Mouse (Mus musculus): Measurements from ENCODE around the gene Shank2. TPM values are rescaled to one million over a fixed set of nuclear protein-coding genes. Genes with fewer than 3 reads are reported as not detected.

Shank2 gene
- polyA plus RNA-seq, 1 experiment from 2014 or later = 2.7 TPM

- Histone ChIP-seq H3K4me2 (replicated peaks; ENCODE audit: low read depth, low read length) (no peak overlapping the region), H3K27me3 (ENCODE audit: control insufficient read depth, insufficient read depth, low read length) (peaks cover 7% of the 10 kb centered on the region; the same call in 1 of the 2 replicates), H3K36me3 (ENCODE audit: control insufficient read depth, insufficient read depth, low read length) (no peaks in the 10 kb centered on the region), H3K9ac (ENCODE audit: low read depth, low read length) (no peak overlapping the region), H3K9me3 (ENCODE audit: control insufficient read depth, low read length) (no peaks in the 10 kb centered on the region), H3K4me3 (ENCODE audit: low read depth, low read length) (no peak overlapping the region), H3K27ac (ENCODE audit: low read depth, low read length) (no peak overlapping the region), H3K4me1 (replicated peaks; ENCODE audit: control insufficient read depth, insufficient read depth, low read length) (0 out of 2 replicates have a peak, but pooled peaks cover 3% of the 10 kb centered on the region)
- no peak for DNase-seq (ENCODE audit: low spot score)
- WGBS = 85% methylated on average over 14 of the region's 14 CpGs
- ATAC-seq (ENCODE audit: low FRiP score) = no peak
Measured at GRCm38 (mm10) chr7:144174329-144174728, 172.6 kb downstream of the Shank2 start.

GRCm38 (mm10) chr7:144175025-144175424 lies 173.3 kb downstream of the Shank2 start:
- H3K4me3 ChIP-seq (ENCODE audit: low read depth, low read length) = peak overlapping the region; percentile 34
- WGBS = 35% methylated on average over 7 of the region's 7 CpGs

GRCm38 (mm10) chr7:144175481-144176233 lies 173.9 kb downstream of the Shank2 start:
- WGBS = 6% methylated on average over 40 of the region's 40 CpGs
- Histone ChIP-seq H3K4me1 (replicated peaks; ENCODE audit: control insufficient read depth, insufficient read depth, low read length) (0 out of 2 replicates have a peak, but pooled peaks cover 3% of the 10 kb centered on the region), H3K27ac (ENCODE audit: low read depth, low read length) (no peak overlapping the region)

More at GRCm38 (mm10) chr7:144175025-144175424, 173.3 kb downstream of the Shank2 start:
- DNase-seq (ENCODE audit: low spot score) (peak; percentile 12), ATAC-seq (ENCODE audit: low FRiP score) (no peak)
- Histone ChIP-seq H3K9ac (ENCODE audit: low read depth, low read length) (no peak overlapping the region), H3K27ac (ENCODE audit: low read depth, low read length) (no peak overlapping the region), H3K36me3 (ENCODE audit: control insufficient read depth, insufficient read depth, low read length) (no peaks in the 10 kb centered on the region), H3K4me2 (replicated peaks; ENCODE audit: low read depth, low read length) (peak overlapping the region; percentile 59), H3K9me3 (ENCODE audit: control insufficient read depth, low read length) (no peaks in the 10 kb centered on the region), H3K27me3 (ENCODE audit: control insufficient read depth, insufficient read depth, low read length) (peaks cover 7% of the 10 kb centered on the region; the same call in 1 of the 2 replicates), H3K4me1 (replicated peaks; ENCODE audit: control insufficient read depth, insufficient read depth, low read length) (0 out of 2 replicates have a peak, but pooled peaks cover 3% of the 10 kb centered on the region)

GRCm38 (mm10) chr7:144176234-144176730 lies 174.6 kb downstream of the Shank2 start:
- Histone ChIP-seq H3K27me3 (ENCODE audit: control insufficient read depth, insufficient read depth, low read length) (peaks cover 7% of the 10 kb centered on the region; the same call in 1 of the 2 replicates), H3K9ac (ENCODE audit: low read depth, low read length) (no peak overlapping the region), H3K36me3 (ENCODE audit: control insufficient read depth, insufficient read depth, low read length) (no peaks in the 10 kb centered on the region), H3K27ac (ENCODE audit: low read depth, low read length) (no peak overlapping the region), H3K4me2 (replicated peaks; ENCODE audit: low read depth, low read length) (no peak overlapping the region), H3K4me3 (ENCODE audit: low read depth, low read length) (no peak overlapping the region), H3K4me1 (replicated peaks; ENCODE audit: control insufficient read depth, insufficient read depth, low read length) (0 out of 2 replicates have a peak, but pooled peaks cover 3% of the 10 kb centered on the region), H3K9me3 (ENCODE audit: control insufficient read depth, low read length) (no peaks in the 10 kb centered on the region)
- ATAC-seq (ENCODE audit: low FRiP score) (no peak), DNase-seq (ENCODE audit: low spot score) (no peak)
- 75% methylated on average over 3 of the region's 3 CpGs for WGBS

More at GRCm38 (mm10) chr7:144175481-144176233, 173.9 kb downstream of the Shank2 start:
- DNase-seq (ENCODE audit: low spot score) (peak; percentile 59), ATAC-seq (ENCODE audit: low FRiP score) (peak; percentile 68)
- Histone ChIP-seq H3K9me3 (ENCODE audit: control insufficient read depth, low read length) (no peaks in the 10 kb centered on the region), H3K4me2 (replicated peaks; ENCODE audit: low read depth, low read length) (peak overlapping the region; percentile 59), H3K9ac (ENCODE audit: low read depth, low read length) (peak overlapping the region; percentile 49), H3K36me3 (ENCODE audit: control insufficient read depth, insufficient read depth, low read length) (no peaks in the 10 kb centered on the region), H3K4me3 (ENCODE audit: low read depth, low read length) (peak overlapping the region; percentile 34), H3K27me3 (ENCODE audit: control insufficient read depth, insufficient read depth, low read length) (peaks cover 7% of the 10 kb centered on the region; the same call in 1 of the 2 replicates)

- Histone ChIP-seq H3K9ac (ENCODE audit: low read depth, low read length) (no peak overlapping the region), H3K27me3 (ENCODE audit: control insufficient read depth, insufficient read depth, low read length) (peaks cover 5% of the 10 kb centered on the region; the same call in 1 of the 2 replicates), H3K27ac (ENCODE audit: low read depth, low read length) (no peak overlapping the region), H3K4me3 (ENCODE audit: low read depth, low read length) (no peak overlapping the region), H3K36me3 (ENCODE audit: control insufficient read depth, insufficient read depth, low read length) (no peaks in the 10 kb centered on the region), H3K9me3 (ENCODE audit: control insufficient read depth, low read length) (no peaks in the 10 kb centered on the region), H3K4me1 (replicated peaks; ENCODE audit: control insufficient read depth, insufficient read depth, low read length) (0 out of 2 replicates have a peak, but pooled peaks cover 3% of the 10 kb centered on the region), H3K4me2 (replicated peaks; ENCODE audit: low read depth, low read length) (no peak overlapping the region)
- WGBS = 92% methylated on average over 6 of the region's 6 CpGs
- ATAC-seq (ENCODE audit: low FRiP score) = no peak
- no peak for DNase-seq (ENCODE audit: low spot score)
Measured at GRCm38 (mm10) chr7:144179436-144179835, 177.7 kb downstream of the Shank2 start.

GRCm38 (mm10) chr7:144180885-144181284 lies 179.2 kb downstream of the Shank2 start:
- WGBS = 26% methylated on average over 6 of the region's 6 CpGs

GRCm38 (mm10) chr7:144187869-144188430 lies 186.2 kb downstream of the Shank2 start:
- no peaks in the 10 kb centered on the region for H3K27me3 ChIP-seq (ENCODE audit: control insufficient read depth, insufficient read depth, low read length)
- no peaks in the 10 kb centered on the region for H3K36me3 ChIP-seq (ENCODE audit: control insufficient read depth, insufficient read depth, low read length)
- ATAC-seq (ENCODE audit: low FRiP score) = no peak
- H3K9ac ChIP-seq (ENCODE audit: low read depth, low read length) = no peak overlapping the region
- no peak for DNase-seq (ENCODE audit: low spot score)
- H3K4me3 ChIP-seq (ENCODE audit: low read depth, low read length) = no peak overlapping the region
- no peaks in the 10 kb centered on the region for H3K9me3 ChIP-seq (ENCODE audit: control insufficient read depth, low read length)
- H3K27ac ChIP-seq (ENCODE audit: low read depth, low read length) = no peak overlapping the region
- H3K4me1 ChIP-seq (replicated peaks; ENCODE audit: control insufficient read depth, insufficient read depth, low read length) = no peaks in the 10 kb centered on the region
- no peak overlapping the region for H3K4me2 ChIP-seq (replicated peaks; ENCODE audit: low read depth, low read length)
- WGBS = 77% methylated on average over 11 of the region's 11 CpGs

More at GRCm38 (mm10) chr7:144180885-144181284, 179.2 kb downstream of the Shank2 start:
- ATAC-seq (ENCODE audit: low FRiP score) = peak; percentile 35; the same call in 1 of the 2 replicates
- DNase-seq (ENCODE audit: low spot score) = peak; percentile 81
- Histone ChIP-seq H3K9me3 (ENCODE audit: control insufficient read depth, low read length) (no peaks in the 10 kb centered on the region), H3K27me3 (ENCODE audit: control insufficient read depth, insufficient read depth, low read length) (no peaks in the 10 kb centered on the region), H3K9ac (ENCODE audit: low read depth, low read length) (no peak overlapping the region), H3K36me3 (ENCODE audit: control insufficient read depth, insufficient read depth, low read length) (no peaks in the 10 kb centered on the region), H3K4me3 (ENCODE audit: low read depth, low read length) (no peak overlapping the region), H3K4me1 (replicated peaks; ENCODE audit: control insufficient read depth, insufficient read depth, low read length) (no peaks in the 10 kb centered on the region), H3K27ac (ENCODE audit: low read depth, low read length) (no peak overlapping the region), H3K4me2 (replicated peaks; ENCODE audit: low read depth, low read length) (no peak overlapping the region)

- no peaks in the 10 kb centered on the region for H3K9me3 ChIP-seq (ENCODE audit: control insufficient read depth, low read length)
- H3K4me2 ChIP-seq (replicated peaks; ENCODE audit: low read depth, low read length) = no peak overlapping the region
- no peaks in the 10 kb centered on the region for H3K27me3 ChIP-seq (ENCODE audit: control insufficient read depth, insufficient read depth, low read length)
- no peak overlapping the region for H3K4me3 ChIP-seq (ENCODE audit: low read depth, low read length)
- DNase-seq (ENCODE audit: low spot score) = no peak
- ATAC-seq (ENCODE audit: low FRiP score) = no peak
- H3K9ac ChIP-seq (ENCODE audit: low read depth, low read length) = no peak overlapping the region
- no peak overlapping the region for H3K27ac ChIP-seq (ENCODE audit: low read depth, low read length)
- 88% methylated on average over 4 of the region's 4 CpGs for WGBS
- no peaks in the 10 kb centered on the region for H3K36me3 ChIP-seq (ENCODE audit: control insufficient read depth, insufficient read depth, low read length)
- H3K4me1 ChIP-seq (replicated peaks; ENCODE audit: control insufficient read depth, insufficient read depth, low read length) = no peaks in the 10 kb centered on the region
Measured at GRCm38 (mm10) chr7:144189446-144189845, 187.7 kb downstream of the Shank2 start.

Data from hindbrain, embryonic 11.5 days (tissue).